Comparison of ENCODE assay signal across 8 mouse cellular contexts in the genomic region with DNA sequence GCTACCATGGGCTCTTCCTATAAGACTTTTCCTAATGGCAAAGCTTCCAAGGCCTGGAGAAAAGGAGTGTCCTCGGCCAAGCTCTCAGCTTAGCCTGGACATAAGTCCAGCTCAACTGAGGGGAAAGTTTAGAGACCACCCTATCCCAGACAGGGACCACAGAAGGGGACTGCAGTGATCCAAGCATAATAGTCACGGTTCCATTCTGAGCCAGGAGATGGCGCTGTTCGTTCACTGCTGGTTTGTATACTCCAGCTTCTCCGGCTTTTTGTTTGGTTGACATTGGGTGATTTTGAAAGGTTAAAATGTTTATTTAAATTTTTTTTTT. TPM values are rescaled to one million over a fixed set of nuclear protein-coding genes. Genes with fewer than 3 reads are reported as not detected.
DNase-seq lines count a peak whose midpoint lies in the region; ATAC-seq lines count a peak whose summit lies in the region.

No protein-coding gene starts in this region.

- peaks cover 9% of the 10 kb centered on the region for H3K36me3 ChIP-seq in embryonic facial prominence, embryonic 11.5 days (replicated peaks; ENCODE audit: control insufficient read depth, insufficient read depth, low read depth, low read length)
- H3K36me3 ChIP-seq in liver, embryonic 13.5 days = peaks cover 34% of the 10 kb centered on the region

- DNase-seq in ovary, postnatal 10 days (ENCODE audit: low spot score) = peak; percentile 77
- no peak for DNase-seq in ovary, adult 18-20 months (ENCODE audit: low spot score)
- DNase-seq in adrenal gland, postnatal 25 days = peak; percentile 78
- DNase-seq in embryonic facial prominence, embryonic 11.5 days (ENCODE audit: low spot score) = peak; percentile 92
- DNase-seq in kidney, adult 8-10 months = peak; percentile 40 to 81
- peak; percentile 49 for DNase-seq in liver, embryonic 13.5 days
- DNase-seq in right cerebral cortex, adult 2 months (ENCODE audit: low spot score in 2 of 2) = peak; percentile 89

- peaks cover 4% of the 10 kb centered on the region for H3K4me1 ChIP-seq in embryonic facial prominence, embryonic 11.5 days (ENCODE audit: control insufficient read depth, insufficient read depth, low read length)
- peaks cover 22% of the 10 kb centered on the region for H3K4me1 ChIP-seq in liver, embryonic 13.5 days (replicated peaks)

- no peak overlapping the region for H3K4me3 ChIP-seq in embryonic facial prominence, embryonic 11.5 days (ENCODE audit: low read depth, low read length)
- no peak overlapping the region for H3K4me3 ChIP-seq in liver, embryonic 13.5 days (replicated peaks)

- H3K27me3 ChIP-seq in embryonic facial prominence, embryonic 11.5 days (ENCODE audit: control insufficient read depth, insufficient read depth, low read length) = peaks cover 2% of the 10 kb centered on the region
- peaks cover 19% of the 10 kb centered on the region for H3K27me3 ChIP-seq in liver, embryonic 13.5 days

- ATAC-seq in embryonic facial prominence, embryonic 11.5 days (replicated peaks; ENCODE audit: insufficient number of reproducible peaks, low FRiP score, low TSS enrichment, low read depth) = 0 out of 2 replicates have a peak, but pooled peaks have one; percentile 46
- ATAC-seq in liver, embryonic 13.5 days (ENCODE audit: low read depth) = no peak
- no peak for ATAC-seq in erythroblast, adult 5-6 weeks (replicated peaks; ENCODE audit: low FRiP score, poor library complexity, severe bottlenecking)

- H3K9ac ChIP-seq in embryonic facial prominence, embryonic 11.5 days (replicated peaks; ENCODE audit: low read length) = no peak overlapping the region
- H3K9ac ChIP-seq in liver, embryonic 13.5 days = no peak overlapping the region

- no peaks in the 10 kb centered on the region for H3K9me3 ChIP-seq in embryonic facial prominence, embryonic 11.5 days (replicated peaks; ENCODE audit: control insufficient read depth, low read length)
- H3K9me3 ChIP-seq in liver, embryonic 13.5 days (replicated peaks) = no peaks in the 10 kb centered on the region

- 9% methylated on average over 5 of the region's 5 CpGs for WGBS in embryonic facial prominence, embryonic 11.5 days
- WGBS in liver, embryonic 13.5 days (ENCODE audit: insufficient replicate concordance) = 12% methylated on average over 5 of the region's 5 CpGs

- no peak overlapping the region for H3K27ac ChIP-seq in embryonic facial prominence, embryonic 11.5 days (replicated peaks; ENCODE audit: low read depth, low read length)
- no peak overlapping the region for H3K27ac ChIP-seq in liver, embryonic 13.5 days

- H3K4me2 ChIP-seq in embryonic facial prominence, embryonic 11.5 days (ENCODE audit: low read depth, low read length) = no peak overlapping the region
- H3K4me2 ChIP-seq in liver, embryonic 13.5 days = no peak overlapping the region

RNA-seq across cellular contexts. Expression of a gene that starts 4.9 kb away (rescaled TPM):
- 1,136 and 1,344 TPM in 2 replicates for total RNA-seq in adrenal gland, postnatal 25 days (2021)
- 1,089 and 1,111 TPM in 2 replicates for polyA plus RNA-seq in embryonic facial prominence, embryonic 11.5 days (2014; fragmentation: Nextera tagmentation; extraction: Ambion mirVana)
- 791 and 820 TPM in 2 replicates for polyA plus RNA-seq in liver, embryonic 13.5 days (2015; fragmentation: Nextera tagmentation; extraction: Ambion mirVana)
- total RNA-seq in erythroblast, adult 5-6 weeks (2015; ENCODE audit: low replicate concordance) = 701 and 899 TPM in 2 replicates
- total RNA-seq in erythroblast, adult 5-6 weeks (2017; ENCODE audit: low replicate concordance) = 332 and 357 TPM in 2 replicates

RNA-seq across cellular contexts. Expression of a gene that starts 8.6 kb away (rescaled TPM):
- 7.4 and 10.4 TPM in 2 replicates for total RNA-seq in adrenal gland, postnatal 25 days (2021)
- 6.5 and 6.6 TPM in 2 replicates for polyA plus RNA-seq in embryonic facial prominence, embryonic 11.5 days (2014; fragmentation: Nextera tagmentation; extraction: Ambion mirVana)
- polyA plus RNA-seq in liver, embryonic 13.5 days (2015; fragmentation: Nextera tagmentation; extraction: Ambion mirVana) = 0.73 and 0.88 TPM in 2 replicates
- total RNA-seq in erythroblast, adult 5-6 weeks (2015; ENCODE audit: low replicate concordance) = not detected in 2 replicates
- total RNA-seq in erythroblast, adult 5-6 weeks (2017; ENCODE audit: low replicate concordance) = 0.34 TPM in 1 of 2 replicates, not detected in the other

RNA-seq across cellular contexts. Expression of a gene that starts 21.9 kb away (rescaled TPM):
- 1.9 and 2.2 TPM in 2 replicates for total RNA-seq in adrenal gland, postnatal 25 days (2021)
- polyA plus RNA-seq in embryonic facial prominence, embryonic 11.5 days (2014; fragmentation: Nextera tagmentation; extraction: Ambion mirVana) = 0.18 and 0.69 TPM in 2 replicates
- polyA plus RNA-seq in liver, embryonic 13.5 days (2015; fragmentation: Nextera tagmentation; extraction: Ambion mirVana) = 0.05 TPM in 1 of 2 replicates, not detected in the other
- total RNA-seq in erythroblast, adult 5-6 weeks (2015; ENCODE audit: low replicate concordance) = not detected in 2 replicates
- not detected in 2 replicates for total RNA-seq in erythroblast, adult 5-6 weeks (2017; ENCODE audit: low replicate concordance)

RNA-seq across cellular contexts. Expression of a gene that starts 35.4 kb away (rescaled TPM):
- total RNA-seq in adrenal gland, postnatal 25 days (2021) = 0.79 TPM in 1 of 2 replicates, not detected in the other
- 4.6 and 5.7 TPM in 2 replicates for polyA plus RNA-seq in embryonic facial prominence, embryonic 11.5 days (2014; fragmentation: Nextera tagmentation; extraction: Ambion mirVana)
- polyA plus RNA-seq in liver, embryonic 13.5 days (2015; fragmentation: Nextera tagmentation; extraction: Ambion mirVana) = 10.8 and 12.8 TPM in 2 replicates
- total RNA-seq in erythroblast, adult 5-6 weeks (2015; ENCODE audit: low replicate concordance) = 0.96 and 5.9 TPM in 2 replicates
- 1.5 and 2.6 TPM in 2 replicates for total RNA-seq in erythroblast, adult 5-6 weeks (2017; ENCODE audit: low replicate concordance)

RNA-seq across cellular contexts. Expression of a gene that starts 45.2 kb away (rescaled TPM):
- total RNA-seq in adrenal gland, postnatal 25 days (2021) = 13.4 and 20.9 TPM in 2 replicates
- 0.11 and 0.17 TPM in 2 replicates for polyA plus RNA-seq in embryonic facial prominence, embryonic 11.5 days (2014; fragmentation: Nextera tagmentation; extraction: Ambion mirVana)
- 0.45 and 0.58 TPM in 2 replicates for polyA plus RNA-seq in liver, embryonic 13.5 days (2015; fragmentation: Nextera tagmentation; extraction: Ambion mirVana)
- total RNA-seq in erythroblast, adult 5-6 weeks (2015; ENCODE audit: low replicate concordance) = 2.1 TPM in 1 of 2 replicates, not detected in the other
- total RNA-seq in erythroblast, adult 5-6 weeks (2017; ENCODE audit: low replicate concordance) = 1.0 and 1.8 TPM in 2 replicates
